In genomic region chr12:24744309-24744708, GRCm38 (mm10) we compare ENCODE assay signal across 23 mouse cellular contexts. TPM values are rescaled to one million over a fixed set of nuclear protein-coding genes. Genes with fewer than 3 reads are reported as not detected.
DNase-seq lines count a peak whose midpoint lies in the region; ATAC-seq and TF ChIP-seq lines count a peak whose summit lies in the region.
"Had no signal": no experiment of that assay in that cellular context is flagged by ENCODE, and none has a peak within 500 bp of the region (broad histone marks: within the 10 kb centered on the region; RNA-seq: fewer than 3 reads in every experiment).

No protein-coding gene starts in this region.

- WGBS in liver, postnatal 0 days (ENCODE audit: insufficient replicate concordance): 27% methylated on average over 1 of the region's 1 CpGs
- 43% methylated on average over 1 of the region's 1 CpGs for WGBS in heart, adult 2 months

- intact Hi-C loops in heart, adult 2 months (cut with DNase I): no loop called here

- no peaks in the 10 kb centered on the region for H3K4me1 ChIP-seq in liver, postnatal 0 days (ENCODE audit: insufficient read depth)
- peaks cover 9% of the 10 kb centered on the region for H3K4me1 ChIP-seq in heart, adult 2 months (ENCODE audit: control insufficient read depth, insufficient read depth, low read length)
- H3K4me1 ChIP-seq: embryonic facial prominence, embryonic 13.5 days had no signal

- TF ChIP-seq POLR2A in brain, embryonic 14.5 days (IDR thresholded peaks at IDR 0.05; ENCODE audit: borderline replicate concordance, extremely low read depth, insufficient read depth, insufficient read length, poor library complexity, severe bottlenecking): no peak
- no peak for TF ChIP-seq POLR2A in heart, adult 2 months (IDR thresholded peaks at IDR 0.05; ENCODE audit: insufficient read depth, low read depth, low read length)

- ATAC-seq in liver, postnatal 0 days: peak; percentile 62
- peak; percentile 84 for ATAC-seq in erythroid progenitor cell, adult 5-6 weeks (replicated peaks; ENCODE audit: low FRiP score, poor library complexity, severe bottlenecking)
- ATAC-seq: activated CD4-positive, CD25-positive, alpha-beta regulatory T cell, adult 4 months; forebrain, embryonic 14.5 days; hindbrain, embryonic 16.5 days; Patski had no signal

- H3K4me2 ChIP-seq in liver, postnatal 0 days (ENCODE audit: low read depth, low read length): no peak overlapping the region
- H3K4me2 ChIP-seq: embryonic facial prominence, embryonic 13.5 days; hindbrain, embryonic 12.5 days had no signal

- TF ChIP-seq EP300 in liver, postnatal 0 days (IDR thresholded peaks at IDR 0.05; ENCODE audit: low read depth): no peak
- no peak for TF ChIP-seq EP300 in heart, adult 2 months (IDR thresholded peaks at IDR 0.05; ENCODE audit: insufficient read depth, low read depth, low read length)

- no peaks in the 10 kb centered on the region for H3K36me3 ChIP-seq in liver, postnatal 0 days (replicated peaks; ENCODE audit: insufficient read depth, low read length)
- H3K36me3 ChIP-seq in heart, adult 2 months (ENCODE audit: control insufficient read depth, insufficient read depth, low read length): no peaks in the 10 kb centered on the region
- H3K36me3 ChIP-seq: embryonic facial prominence, embryonic 13.5 days; forebrain, embryonic 10.5 days; heart, embryonic 10.5 days; hindbrain, embryonic 12.5 days had no signal

- no peak for DNase-seq in liver, postnatal 0 days
- DNase-seq in liver: no peak
- peak; percentile 16 for DNase-seq in brain, embryonic 14.5 days (ENCODE audit: low read depth)
- DNase-seq in adrenal gland, postnatal 10 days: no peak
- DNase-seq in neural tube, embryonic 10.5 days (ENCODE audit: extremely low spot score, low spot score): no peak
- DNase-seq in heart, adult 2 months: no peak
- DNase-seq: adrenal gland, postnatal 25 days; cerebellum, adult 11-12 months; cerebellum, adult 9-10 months; cerebellum, postnatal 25 days; gastrocnemius, adult 2 months; gastrocnemius, postnatal 25 days; heart, postnatal 10 days; heart, postnatal 4 days had no signal

- no peak overlapping the region for H3K27ac ChIP-seq in liver, postnatal 0 days (ENCODE audit: low read depth)
- H3K27ac ChIP-seq in heart, adult 2 months: no peak overlapping the region
- H3K27ac ChIP-seq: embryonic facial prominence, embryonic 13.5 days; forebrain, embryonic 10.5 days; gastrocnemius, adult 2 months; heart, embryonic 10.5 days; hindbrain, embryonic 12.5 days had no signal

- H3K79me2 ChIP-seq in heart, adult 2 months (replicated peaks; ENCODE audit: control insufficient read depth, insufficient read depth, low read length): no peaks in the 10 kb centered on the region

- H3K4me3 ChIP-seq in liver, postnatal 0 days (ENCODE audit: low read depth, low read length): no peak overlapping the region
- no peak overlapping the region for H3K4me3 ChIP-seq in heart, adult 2 months
- H3K4me3 ChIP-seq: embryonic facial prominence, embryonic 13.5 days; forebrain, embryonic 10.5 days; gastrocnemius, adult 2 months; heart, embryonic 10.5 days; hindbrain, embryonic 12.5 days had no signal

- no peak for TF ChIP-seq CTCF in liver, postnatal 0 days (IDR thresholded peaks at IDR 0.05; ENCODE audit: low read depth)
- no peak for TF ChIP-seq CTCF in brain, embryonic 14.5 days (IDR thresholded peaks at IDR 0.05; ENCODE audit: borderline replicate concordance, extremely low read depth, insufficient read depth, insufficient read length)
- no peak for TF ChIP-seq CTCF in heart, adult 2 months (IDR thresholded peaks at IDR 0.05)

- no peaks in the 10 kb centered on the region for H3K27me3 ChIP-seq in liver, postnatal 0 days (ENCODE audit: insufficient read depth, low read length)
- H3K27me3 ChIP-seq in heart, adult 2 months (ENCODE audit: control insufficient read depth, insufficient read depth, low read length): no peaks in the 10 kb centered on the region
- H3K27me3 ChIP-seq: embryonic facial prominence, embryonic 13.5 days; hindbrain, embryonic 12.5 days; Patski had no signal

- H3K9ac ChIP-seq in liver, postnatal 0 days (replicated peaks): no peak overlapping the region
- H3K9ac ChIP-seq in heart, adult 2 months (ENCODE audit: low read depth, low read length): no peak overlapping the region
- H3K9ac ChIP-seq: embryonic facial prominence, embryonic 13.5 days; hindbrain, embryonic 12.5 days had no signal

- H3K9me3 ChIP-seq in liver, postnatal 0 days (ENCODE audit: low read length): no peaks in the 10 kb centered on the region
- H3K9me3 ChIP-seq: embryonic facial prominence, embryonic 13.5 days; forebrain, embryonic 10.5 days; heart, embryonic 10.5 days; hindbrain, embryonic 12.5 days had no signal

RNA-seq across cellular contexts. Expression of gene Rrm2, which starts 36.3 kb away (rescaled TPM):
- polyA plus RNA-seq in liver, postnatal 0 days (2015; fragmentation: Nextera tagmentation; extraction: Ambion mirVana): 235 and 276 TPM in 2 replicates
- polyA plus RNA-seq in brain, embryonic 14.5 days (2012; rRNA removed): 38.1 and 47.0 TPM in 2 replicates
- 647 and 687 TPM in 2 replicates for total RNA-seq in erythroid progenitor cell, adult 5-6 weeks (2015; ENCODE audit: low replicate concordance)
- 662 and 846 TPM in 2 replicates for total RNA-seq in erythroid progenitor cell, adult 5-6 weeks (2017; ENCODE audit: low replicate concordance)
- 10 to 100 TPM; 43.7 to 50.5 TPM for total RNA-seq in adrenal gland, postnatal 10 days (2021)
- total RNA-seq in heart, adult 2 months (2021): 1 to 10 TPM; 1.8 to 2.1 TPM
- 0.82 and 1.7 TPM in 2 replicates for polyA plus RNA-seq in heart, adult 2 months (2012; rRNA removed)

Comparison
In these comparisons a context has a peak if more than half of its experiments do, and no peak if none do; other contexts are left out.
1. RNA of gene Rrm2, which starts 36.3 kb away (total RNA-seq): 647 to 846 TPM in erythroid progenitor cell, adult 5-6 weeks and 43.7 to 50.5 TPM in adrenal gland, postnatal 10 days; 1.8 to 2.1 TPM in heart, adult 2 months; every median in the first group is over 10 times any median in the second.